Mouse (Mus musculus): Measurements from ENCODE around the gene Eif3m. TPM values are rescaled to one million over a fixed set of nuclear protein-coding genes. Genes with fewer than 3 reads are reported as not detected.
A peak's percentile ranks its signal among the peaks of the same experiment; 100 is the strongest.
"Not testable (repeated sequence)": the region's sequence is repeated elsewhere in the genome, so short reads cannot be mapped to it uniquely, and the experiment has no call there.

Eif3m gene
- total RNA-seq (2014; fragmentation: Nextera tagmentation) (256 and 295 TPM in 2 replicates), total RNA-seq (2017) (256 and 317 TPM in 2 replicates)

- ATAC-seq (replicated peaks; ENCODE audit: poor library complexity, severe bottlenecking), result peak; percentile 97
These were observed at the start of gene Eif3m for GRCm38 (mm10) chr2:105016967-105017287. Gene Eif3m, minus strand, starts transcription at chr2:105017080.

GRCm38 (mm10) chr2:105062741-105063372, 46.0 kb upstream of the Eif3m start:
- ATAC-seq (replicated peaks; ENCODE audit: poor library complexity, severe bottlenecking), result no peak; the same call in 1 of the 2 replicates

GRCm38 (mm10) chr2:105058577-105059116, 41.8 kb upstream of the Eif3m start:
- no peak for ATAC-seq (replicated peaks; ENCODE audit: poor library complexity, severe bottlenecking)

GRCm38 (mm10) chr2:105055529-105055928, 38.6 kb upstream of the Eif3m start:
- no peak for ATAC-seq (replicated peaks; ENCODE audit: poor library complexity, severe bottlenecking)

GRCm38 (mm10) chr2:105048301-105048700, 31.4 kb upstream of the Eif3m start:
- no peak for ATAC-seq (replicated peaks; ENCODE audit: poor library complexity, severe bottlenecking)

- no peak for ATAC-seq (replicated peaks; ENCODE audit: poor library complexity, severe bottlenecking)
These were observed 26.3 kb upstream of the Eif3m start for GRCm38 (mm10) chr2:105043152-105043551.

GRCm38 (mm10) chr2:105040859-105041258, 24.0 kb upstream of the Eif3m start:
- no peak for ATAC-seq (replicated peaks; ENCODE audit: poor library complexity, severe bottlenecking)

- no peak for ATAC-seq (replicated peaks; ENCODE audit: poor library complexity, severe bottlenecking)
These were observed 22.0 kb upstream of the Eif3m start for GRCm38 (mm10) chr2:105038879-105039278.

GRCm38 (mm10) chr2:105037956-105038569, 21.2 kb upstream of the Eif3m start:
- ATAC-seq (replicated peaks; ENCODE audit: poor library complexity, severe bottlenecking), result no peak

- ATAC-seq (replicated peaks; ENCODE audit: poor library complexity, severe bottlenecking), result no peak
These were observed 19.7 kb upstream of the Eif3m start for GRCm38 (mm10) chr2:105036401-105037070.

- no peak for ATAC-seq (replicated peaks; ENCODE audit: poor library complexity, severe bottlenecking)
These were observed 19.1 kb upstream of the Eif3m start for GRCm38 (mm10) chr2:105035985-105036384.

- ATAC-seq (replicated peaks; ENCODE audit: poor library complexity, severe bottlenecking), result no peak
These were observed 17.2 kb upstream of the Eif3m start for GRCm38 (mm10) chr2:105034084-105034483.

GRCm38 (mm10) chr2:105030505-105030904, 13.6 kb upstream of the Eif3m start:
- ATAC-seq (replicated peaks; ENCODE audit: poor library complexity, severe bottlenecking), result no peak

- ATAC-seq (replicated peaks; ENCODE audit: poor library complexity, severe bottlenecking), result no peak; the same call in 1 of the 2 replicates
These were observed 11.9 kb upstream of the Eif3m start for GRCm38 (mm10) chr2:105028806-105029205.

- ATAC-seq (replicated peaks; ENCODE audit: poor library complexity, severe bottlenecking), result no peak
These were observed 10.2 kb upstream of the Eif3m start for GRCm38 (mm10) chr2:105026950-105027695.

- not testable (repeated sequence) for ATAC-seq (replicated peaks; ENCODE audit: poor library complexity, severe bottlenecking)
These were observed 8.7 kb upstream of the Eif3m start for GRCm38 (mm10) chr2:105025610-105026009.

GRCm38 (mm10) chr2:105023815-105024214, 6.9 kb upstream of the Eif3m start:
- ATAC-seq (replicated peaks; ENCODE audit: poor library complexity, severe bottlenecking), result no peak

GRCm38 (mm10) chr2:105023031-105023615, 6.2 kb upstream of the Eif3m start:
- no peak for ATAC-seq (replicated peaks; ENCODE audit: poor library complexity, severe bottlenecking)

- no peak for ATAC-seq (replicated peaks; ENCODE audit: poor library complexity, severe bottlenecking)
These were observed 5.0 kb upstream of the Eif3m start for GRCm38 (mm10) chr2:105021836-105022235.

- no peak for ATAC-seq (replicated peaks; ENCODE audit: poor library complexity, severe bottlenecking)
These were observed 4.4 kb upstream of the Eif3m start for GRCm38 (mm10) chr2:105021256-105021655.

Measured in granulocyte monocyte progenitor cell, adult 5-6 weeks (primary cell).